Mouse (Mus musculus) C3H10T1/2 (cell line): ENCODE measurements around the gene Eci1. TPM values are rescaled to one million over a fixed set of nuclear protein-coding genes. Genes with fewer than 3 reads are reported as not detected.

Source experiments
- polyA plus RNA-seq, 2 experiments: library from polyadenylated mRNA; unstranded; fragments of >200 nt; fragmentation: generic; extraction: Trizol; gene quantifications; one replicate each; pipeline ENCODE4 v1.2.1; 2012; ENCODE audit warnings: missing spikeins in 2 of 2

The Eci1 gene
- 100 to 1,000 TPM in 1 of 2 experiments, 10 to 100 TPM in 1; 64.8 to 150 TPM for polyA plus RNA-seq

DNA sequence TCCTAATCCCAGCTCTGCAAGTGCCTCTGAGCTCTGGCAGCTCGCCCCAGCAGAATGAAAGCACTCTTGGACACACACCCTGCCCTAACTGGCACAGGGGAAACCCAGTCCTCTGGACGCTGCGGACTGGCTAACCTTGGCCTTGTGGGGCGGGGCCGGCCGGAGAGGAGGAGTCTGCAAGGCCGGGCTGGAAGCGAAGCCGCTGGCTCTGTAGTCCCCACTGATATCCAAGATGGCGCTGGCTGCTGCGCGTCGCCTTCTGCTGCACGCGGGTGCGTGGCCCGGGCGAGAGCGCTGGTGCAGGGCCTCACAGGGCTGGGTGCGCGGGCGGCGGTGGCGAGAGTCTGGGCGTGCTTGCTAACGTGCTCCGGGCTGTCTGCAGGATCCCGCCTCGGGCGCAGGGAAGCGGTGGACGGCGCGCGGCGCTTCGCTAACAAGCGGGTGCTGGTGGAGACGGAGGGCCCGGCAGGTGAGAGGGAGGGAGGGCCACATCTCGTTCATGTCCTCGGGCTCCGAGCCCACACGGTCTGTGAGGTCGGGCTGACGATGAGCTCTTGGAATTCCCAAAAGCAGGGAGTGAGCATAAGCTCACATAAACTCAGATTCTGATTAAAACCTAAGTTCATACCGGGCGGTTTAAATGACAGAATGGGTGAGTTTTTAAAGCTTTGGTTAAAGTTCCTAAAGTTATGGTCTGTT, at the start of gene Eci1:
TSS of gene Eci1 (plus strand) at position 171 of the 699 bp plus-strand sequence.

DNA sequence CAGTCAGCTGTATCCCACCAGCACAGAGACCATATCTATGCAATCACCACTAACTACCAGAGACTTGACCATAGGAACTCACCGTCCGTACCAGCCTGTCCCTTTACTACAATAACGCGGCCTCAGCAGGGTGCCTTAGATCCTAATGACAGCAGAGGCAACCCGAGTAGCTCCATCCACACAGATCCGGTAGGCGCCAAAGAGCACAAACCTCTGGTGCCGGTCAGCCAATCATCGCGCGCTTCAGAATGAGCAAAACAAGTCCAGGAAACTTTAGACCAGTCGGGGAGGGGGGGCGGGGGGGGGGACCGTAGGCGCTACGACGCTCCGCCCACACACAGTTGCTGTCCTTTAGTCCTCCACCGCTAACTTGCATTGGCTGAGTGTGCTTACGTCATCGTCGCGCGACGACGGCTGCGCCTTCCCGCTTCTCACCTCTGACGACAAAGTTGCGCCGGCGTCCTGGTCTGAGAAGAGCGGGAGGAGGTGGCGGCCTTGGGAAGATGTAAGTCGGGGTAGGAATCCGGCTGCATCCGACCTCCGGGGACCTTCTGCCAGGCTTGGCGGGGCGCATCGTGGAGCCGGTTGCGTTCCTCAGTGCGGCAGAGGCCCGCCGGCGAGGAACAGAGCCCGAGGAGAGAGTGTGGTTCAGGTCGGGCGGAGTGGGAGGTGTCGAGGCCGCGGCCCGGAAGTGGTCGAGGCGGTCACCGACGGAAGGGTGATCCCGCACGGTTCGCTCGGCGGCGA, 12.0 kb upstream of the Eci1 start, which contains the start of gene Rnps1:
TSS of gene Rnps1 (plus strand) at position 336 of the 747 bp plus-strand sequence.

DNA sequence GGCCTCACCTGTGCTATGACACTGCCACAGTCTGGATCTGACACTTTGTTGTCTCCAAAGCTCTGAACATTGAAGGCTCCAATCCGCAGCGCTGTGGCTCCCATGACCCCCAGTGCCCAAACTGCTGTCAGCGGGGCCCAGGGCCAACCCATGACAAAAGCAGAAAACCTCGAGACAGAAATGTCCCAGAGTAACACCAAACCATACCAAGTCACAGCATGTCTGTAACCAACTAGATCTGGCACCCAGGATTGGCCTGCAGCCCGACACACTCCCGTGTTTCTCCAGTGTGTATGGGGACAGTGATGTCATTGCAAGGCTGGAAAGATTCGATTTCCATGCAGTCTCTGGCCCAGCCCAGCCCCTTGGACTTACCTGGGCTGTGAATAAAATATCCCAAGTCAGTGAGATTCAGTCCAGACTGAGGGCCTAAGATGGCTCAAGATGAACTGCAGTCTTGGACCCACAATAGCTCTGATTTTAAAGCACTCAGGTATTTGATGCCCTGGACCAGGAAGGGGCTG, 16.3 kb downstream of the Eci1 start, which contains the start of gene Dnase1l2:
TSS of gene Dnase1l2 (minus strand) at position 474 of the 524 bp plus-strand sequence.

DNA sequence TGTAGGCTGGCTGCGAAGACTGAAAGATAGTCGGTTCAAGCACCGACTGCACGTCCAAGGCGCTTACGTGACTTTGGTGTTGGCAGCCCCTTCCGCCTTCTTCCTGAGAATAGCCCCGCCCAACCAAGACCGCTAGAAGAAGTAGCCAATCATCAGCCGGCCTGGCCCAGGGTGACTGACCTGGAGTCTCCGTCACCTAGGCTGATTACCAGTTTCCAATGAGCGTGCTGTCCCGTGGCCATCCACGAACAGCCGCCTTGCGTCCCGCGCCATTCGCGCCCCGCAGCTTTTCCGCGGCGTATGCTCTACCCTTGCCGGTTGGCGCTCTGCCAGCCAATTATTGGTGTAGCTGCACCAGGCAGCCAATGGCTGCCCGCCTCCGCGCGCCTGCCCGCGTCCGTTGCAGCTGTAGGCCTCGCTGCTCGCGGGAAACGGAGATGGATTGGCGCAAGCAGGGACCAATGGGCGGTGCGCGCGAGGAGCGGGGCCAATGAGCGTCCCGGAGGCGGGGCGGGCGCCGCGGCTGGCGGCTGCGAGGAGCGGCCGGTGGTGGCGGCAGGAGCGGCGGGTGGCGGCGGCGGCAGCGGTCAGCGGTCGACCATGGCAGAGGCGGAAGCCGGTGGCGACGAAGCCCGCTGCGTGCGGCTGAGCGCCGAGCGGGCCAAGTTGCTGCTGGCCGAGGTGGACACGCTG, 43.6 kb downstream of the Eci1 start, which contains the start of the genes E4f1 and Pgp:
TSS of gene E4f1 (minus strand) at position 404 of the 693 bp plus-strand sequence.
TSS of gene Pgp (plus strand) at position 483 of the 693 bp plus-strand sequence.

DNA sequence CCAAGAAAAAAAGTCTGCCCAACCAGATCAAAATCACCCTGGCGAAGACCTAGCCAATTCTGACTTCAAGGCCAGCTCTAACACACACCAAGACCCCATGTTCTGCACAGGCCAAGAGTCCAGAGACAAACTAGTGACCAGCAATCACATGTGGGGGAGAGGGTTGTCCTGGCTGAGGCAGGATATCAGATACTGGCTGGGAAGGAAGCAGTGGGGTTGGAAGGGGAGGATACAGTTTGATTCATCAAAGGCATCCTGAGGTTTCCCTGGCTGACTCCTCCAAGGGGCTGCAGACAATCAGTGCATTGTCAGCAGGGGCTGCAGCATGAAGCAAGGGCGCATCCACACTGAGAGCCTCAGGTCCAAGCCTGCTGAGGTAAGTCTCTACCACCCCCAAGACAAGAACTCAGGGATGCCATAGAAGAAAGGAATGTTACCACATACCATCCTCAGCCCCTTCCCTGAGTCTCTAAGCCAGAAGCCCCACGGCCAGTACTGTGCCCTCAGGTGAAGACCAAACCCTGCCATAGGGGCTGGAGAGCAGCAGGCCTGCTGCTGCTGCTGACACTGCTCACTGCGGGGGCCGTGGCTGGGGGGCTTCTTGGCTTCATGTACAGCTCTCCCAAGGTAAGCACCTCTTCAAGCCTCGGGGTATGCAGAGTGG, 47.3 kb downstream of the Eci1 start, which contains the start of gene Bricd5:
TSS of gene Bricd5 (plus strand) at position 273 of the 664 bp plus-strand sequence.

DNA sequence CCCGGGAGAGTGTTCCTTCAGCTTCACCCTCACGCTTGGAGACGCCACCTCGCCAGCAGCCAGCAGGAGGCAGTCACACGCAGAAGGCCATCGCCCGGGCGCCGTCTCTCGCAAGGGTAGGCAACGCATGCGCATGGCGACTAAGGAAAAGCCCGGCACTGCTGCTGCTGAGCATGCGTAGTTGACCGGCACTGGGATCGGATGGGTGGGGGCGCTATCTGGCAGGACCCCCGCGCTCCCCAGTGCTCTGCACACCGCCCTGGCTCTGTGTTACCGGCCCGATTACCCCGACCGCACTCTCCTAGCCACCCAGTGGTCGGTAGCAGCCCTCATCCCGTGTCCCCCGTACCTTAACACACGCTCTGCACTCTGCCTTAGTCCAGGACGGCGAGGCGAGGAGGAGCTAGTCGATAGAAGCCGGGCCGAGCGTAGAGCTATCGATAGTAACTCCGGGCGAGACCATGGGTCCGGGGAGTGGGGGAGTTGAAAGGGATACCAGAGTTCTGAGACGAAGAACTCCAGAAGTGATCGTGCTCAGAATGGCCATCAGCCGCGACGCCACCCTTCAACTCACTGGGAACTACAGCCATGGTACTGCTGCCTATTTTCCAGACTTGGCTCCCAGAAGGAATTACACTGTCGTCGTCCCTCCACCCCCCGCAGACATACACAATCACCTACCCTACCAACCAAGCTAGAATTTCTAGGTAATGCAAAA, 52.4 kb downstream of the Eci1 start, which contains the start of gene Mlst8:
TSS of gene Mlst8 (minus strand) at position 416 of the 718 bp plus-strand sequence.

DNA sequence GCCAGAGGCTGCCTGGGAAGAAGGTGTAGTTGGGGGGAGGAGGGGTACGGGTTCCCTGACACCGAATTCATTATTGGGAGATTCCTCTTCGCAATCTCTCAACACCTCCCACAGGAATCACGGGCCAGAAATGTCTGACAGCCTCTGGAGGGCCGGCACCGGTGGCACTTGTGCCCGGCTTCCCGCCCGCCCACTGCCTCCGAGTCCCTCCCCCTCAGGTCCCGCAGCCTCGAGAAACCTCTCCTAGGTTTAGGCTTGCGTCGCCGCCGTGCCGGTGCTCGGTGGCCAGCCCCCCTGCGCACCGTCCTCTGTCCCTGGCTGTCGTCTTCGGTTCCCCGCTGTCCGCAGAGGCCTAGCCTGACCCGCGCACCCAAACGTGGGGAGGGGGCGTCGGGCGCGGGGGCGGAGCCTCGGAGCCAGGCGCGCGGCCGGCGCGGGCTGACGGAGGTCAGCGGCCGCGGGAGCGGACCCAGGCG, 61.8 kb downstream of the Eci1 start, which contains the start of gene Caskin1:
TSS of gene Caskin1 (plus strand) at position 416 of the 476 bp plus-strand sequence.

Other genes with a start within 250 kb of the Eci1 start
- gene Tbc1d24, start 221.1 kb upstream of the Eci1 start, polyA plus RNA-seq: 1 to 10 TPM in 1 of 2 experiments, under 1 TPM in 1; 0.42 to 4.6 TPM
- gene Ntn3, start 217.1 kb upstream of the Eci1 start, polyA plus RNA-seq: 1 to 10 TPM in 1 of 2 experiments, under 1 TPM in 1; 0.22 to 1.1 TPM
- gene Tedc2, start 205.8 kb upstream of the Eci1 start, polyA plus RNA-seq: 1 to 10 TPM; 6.6 to 7.0 TPM
- 10 to 100 TPM; 28.1 to 29.1 TPM for gene Ccnf, start 175.2 kb upstream of the Eci1 start, polyA plus RNA-seq
- under 1 TPM in 1 of 2 experiments, not detected in 1; 0.01 TPM for gene Abca17, start 75.6 kb upstream of the Eci1 start, polyA plus RNA-seq
- 10 to 100 TPM in 1 of 2 experiments, 1 to 10 TPM in 1; 2.9 to 15.9 TPM for gene Abca3, start 74.7 kb upstream of the Eci1 start, polyA plus RNA-seq
- 10 to 100 TPM; 74.1 to 82.9 TPM for gene Rnps1, start 12.1 kb upstream of the Eci1 start, polyA plus RNA-seq
- gene Dnase1l2, start 16.5 kb downstream of the Eci1 start, polyA plus RNA-seq: 1 to 10 TPM in 1 of 2 experiments, under 1 TPM in 1; 0.20 to 3.1 TPM
- gene E4f1, start 43.7 kb downstream of the Eci1 start, polyA plus RNA-seq: 10 to 100 TPM in 1 of 2 experiments, 1 to 10 TPM in 1; 9.2 to 27.4 TPM
- 10 to 100 TPM; 31.3 to 84.9 TPM for gene Pgp, start 43.8 kb downstream of the Eci1 start, polyA plus RNA-seq
- gene Bricd5, start 47.2 kb downstream of the Eci1 start, polyA plus RNA-seq: under 1 TPM; 0.07 to 0.13 TPM
- gene Mlst8, start 52.4 kb downstream of the Eci1 start, polyA plus RNA-seq: 10 to 100 TPM; 11.5 to 32.9 TPM
- gene Caskin1, start 62.0 kb downstream of the Eci1 start, polyA plus RNA-seq: under 1 TPM; 0.26 to 0.51 TPM
- gene Traf7, start 101.3 kb downstream of the Eci1 start, polyA plus RNA-seq: 100 to 1,000 TPM in 1 of 2 experiments, 10 to 100 TPM in 1; 68.5 to 103 TPM
- gene Rab26, start 107.6 kb downstream of the Eci1 start, polyA plus RNA-seq: under 1 TPM; 0.11 to 0.22 TPM
- 10 to 100 TPM in 1 of 2 experiments, 1 to 10 TPM in 1; 6.9 to 98.9 TPM for gene Pkd1, start 123.2 kb downstream of the Eci1 start, polyA plus RNA-seq
- gene Tsc2, start 206.0 kb downstream of the Eci1 start, polyA plus RNA-seq: 100 to 1,000 TPM in 1 of 2 experiments, 10 to 100 TPM in 1; 78.3 to 110 TPM
- 10 to 100 TPM; 27.3 to 51.1 TPM for gene Nthl1, start 206.0 kb downstream of the Eci1 start, polyA plus RNA-seq
- 10 to 100 TPM in 1 of 2 experiments, 1 to 10 TPM in 1; 2.8 to 26.5 TPM for gene Slc9a3r2, start 223.7 kb downstream of the Eci1 start, polyA plus RNA-seq
- not detected for gene Npw, start 231.8 kb downstream of the Eci1 start, polyA plus RNA-seq
- gene Zfp598, start 243.0 kb downstream of the Eci1 start, polyA plus RNA-seq: 10 to 100 TPM; 14.9 to 24.2 TPM